Mouse (Mus musculus): ENCODE results near the gene Ablim2. TPM values are rescaled to one million over a fixed set of nuclear protein-coding genes. Genes with fewer than 3 reads are reported as not detected.

Ablim2 gene
- polyA plus RNA-seq, 1 experiment from 2014 or later: 2.0 TPM

DNA sequence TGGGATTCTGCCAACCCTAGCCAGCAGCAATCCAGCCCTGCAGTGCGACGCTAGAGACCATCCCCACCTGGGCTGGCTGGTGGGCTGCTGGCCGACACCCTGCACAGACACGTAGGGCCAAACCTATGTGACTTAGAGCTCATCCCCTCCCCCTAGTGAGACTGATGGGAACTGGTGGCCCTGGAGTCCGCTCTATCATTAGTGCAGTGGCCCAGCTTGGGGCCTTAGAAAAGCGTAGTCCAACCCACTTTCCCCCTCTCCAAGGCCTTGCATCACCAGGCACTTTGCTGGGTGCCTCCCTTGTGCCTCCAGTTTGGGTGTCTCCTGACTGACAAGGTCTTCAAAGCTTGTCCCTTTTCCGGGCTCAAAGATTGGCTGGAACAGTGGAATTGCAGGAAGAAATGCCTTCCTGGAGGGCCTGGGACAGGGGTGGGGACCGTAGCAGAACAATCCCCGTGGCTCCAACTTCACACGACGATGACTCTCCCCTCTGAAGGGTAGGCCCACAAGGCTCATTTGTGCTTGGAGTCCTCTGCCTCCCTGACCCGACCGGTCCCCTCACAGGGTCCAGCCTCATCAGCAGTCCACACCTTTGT, 16.4 kb upstream of the Ablim2 start:
- H3K27ac ChIP-seq (ENCODE audit: low read depth, low read length): no peak overlapping the region
- H3K9ac ChIP-seq (ENCODE audit: low read depth, low read length): no peak overlapping the region
- WGBS: 47% methylated on average over 13 of the region's 13 CpGs
- no peaks in the 10 kb centered on the region for H3K36me3 ChIP-seq (ENCODE audit: control insufficient read depth, insufficient read depth)
- TF ChIP-seq CTCF (IDR thresholded peaks at IDR 0.05; ENCODE audit: low read depth): peak; percentile 35
- no peaks in the 10 kb centered on the region for H3K9me3 ChIP-seq (ENCODE audit: control insufficient read depth)
- H3K4me2 ChIP-seq (replicated peaks; ENCODE audit: low read depth): no peak overlapping the region
- no peak overlapping the region for H3K4me3 ChIP-seq (ENCODE audit: low read depth, low read length)
- no peak for ATAC-seq
- peaks cover 13% of the 10 kb centered on the region for H3K4me1 ChIP-seq (replicated peaks; ENCODE audit: control insufficient read depth, insufficient read depth, low read length)
- H3K27me3 ChIP-seq (replicated peaks; ENCODE audit: control insufficient read depth, insufficient read depth, low read length): no peaks in the 10 kb centered on the region

DNA sequence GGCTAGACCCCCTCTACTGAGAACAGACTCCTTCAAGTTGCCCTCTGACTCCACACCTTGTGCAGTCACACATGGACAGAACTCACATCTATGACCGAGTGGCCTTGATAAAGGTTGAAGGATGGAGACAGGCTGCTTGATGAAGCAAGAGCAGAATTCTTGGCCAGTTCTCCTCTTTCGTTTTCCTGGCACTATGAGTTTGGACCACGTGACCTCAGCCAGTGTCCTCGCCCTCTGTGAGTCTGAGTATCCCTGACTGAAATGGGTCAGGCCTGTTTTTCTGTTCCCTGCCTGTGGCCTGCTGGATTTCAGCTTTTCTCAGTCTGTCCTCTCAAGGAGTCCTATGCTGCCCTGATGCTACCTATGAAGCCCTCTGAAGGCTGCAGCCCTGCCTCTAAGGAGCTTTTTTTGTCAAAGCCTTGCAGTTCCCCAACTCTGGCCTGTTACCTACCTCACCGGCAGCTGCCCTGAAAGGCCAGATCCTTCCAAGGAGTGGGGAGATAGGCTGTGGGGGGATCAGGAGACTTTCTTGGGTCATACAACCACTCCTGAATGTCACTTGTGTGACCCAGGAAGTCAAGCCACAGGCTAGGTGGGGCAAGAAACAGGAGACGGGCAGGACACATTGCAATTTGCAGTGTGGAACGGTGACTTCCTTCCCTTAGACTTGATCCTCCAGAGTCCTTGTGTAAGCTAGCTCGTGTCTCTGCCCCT, 14.3 kb upstream of the Ablim2 start:
- no peak overlapping the region for H3K9ac ChIP-seq (ENCODE audit: low read depth, low read length)
- no peak for TF ChIP-seq CTCF (IDR thresholded peaks at IDR 0.05; ENCODE audit: low read depth)
- no peak overlapping the region for H3K4me3 ChIP-seq (ENCODE audit: low read depth, low read length)
- no peak overlapping the region for H3K27ac ChIP-seq (ENCODE audit: low read depth, low read length)
- H3K36me3 ChIP-seq (ENCODE audit: control insufficient read depth, insufficient read depth): no peaks in the 10 kb centered on the region
- H3K27me3 ChIP-seq (replicated peaks; ENCODE audit: control insufficient read depth, insufficient read depth, low read length): no peaks in the 10 kb centered on the region
- H3K4me1 ChIP-seq (replicated peaks; ENCODE audit: control insufficient read depth, insufficient read depth, low read length): peaks cover 13% of the 10 kb centered on the region
- no peak for ATAC-seq
- H3K9me3 ChIP-seq (ENCODE audit: control insufficient read depth): no peaks in the 10 kb centered on the region
- H3K4me2 ChIP-seq (replicated peaks; ENCODE audit: low read depth): no peak overlapping the region
- 58% methylated on average over 8 of the region's 8 CpGs for WGBS

DNA sequence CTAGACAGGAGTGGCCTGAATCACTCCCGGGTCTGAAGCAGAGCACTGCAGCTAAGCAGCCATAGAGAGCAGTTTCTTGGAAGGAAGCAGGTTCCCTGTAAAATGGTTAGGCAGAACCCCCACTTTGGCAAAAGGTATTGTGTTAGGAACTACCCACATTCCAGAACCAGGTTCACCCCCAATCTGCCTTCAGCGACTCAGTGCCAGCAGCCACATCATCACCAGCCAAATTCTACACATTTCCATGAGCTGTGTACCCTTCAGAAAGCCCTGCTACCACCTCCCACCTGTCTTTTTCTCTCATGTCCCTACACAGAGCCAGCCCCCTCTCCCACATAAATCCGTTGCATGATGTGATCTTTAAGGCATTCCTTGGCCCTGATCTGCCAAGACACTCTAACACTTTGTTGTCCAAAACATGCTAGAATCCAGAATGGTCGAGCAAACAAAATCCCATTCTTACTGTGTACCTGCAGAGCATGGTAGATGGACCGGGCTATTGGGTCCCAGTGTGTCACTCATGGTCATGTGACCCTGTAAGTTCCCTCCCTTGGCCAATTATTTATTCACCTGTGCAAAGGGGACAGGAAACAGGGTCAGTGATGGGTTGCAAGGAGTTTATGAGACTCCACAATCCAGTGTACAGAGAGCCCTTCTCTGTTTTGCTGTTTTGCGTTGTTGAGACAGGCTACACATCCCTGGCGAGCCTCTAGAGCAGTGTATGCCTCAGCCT, 13.5 kb upstream of the Ablim2 start:
- no peak for ATAC-seq

DNA sequence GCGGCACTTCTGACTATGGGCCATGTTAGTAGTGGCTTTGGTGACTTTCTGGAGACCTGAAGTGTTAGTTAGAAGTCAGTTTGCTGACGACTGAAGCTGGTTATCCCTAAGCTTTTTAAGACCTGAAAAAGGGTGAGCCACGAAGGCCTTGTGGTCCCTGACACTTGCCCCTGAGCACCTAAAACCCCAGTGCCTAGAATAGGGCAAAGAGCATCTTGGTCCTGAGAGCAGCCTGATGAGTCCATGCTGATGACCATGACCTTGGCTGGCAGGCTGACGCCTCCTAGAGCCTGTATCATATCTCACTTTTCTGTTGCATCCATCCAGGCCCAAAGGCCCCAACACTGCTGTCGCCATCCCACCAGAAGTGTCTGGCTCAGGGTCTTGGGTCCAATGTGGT, 12.3 kb upstream of the Ablim2 start:
- H3K9me3 ChIP-seq (ENCODE audit: control insufficient read depth): no peaks in the 10 kb centered on the region
- no peaks in the 10 kb centered on the region for H3K27me3 ChIP-seq (replicated peaks; ENCODE audit: control insufficient read depth, insufficient read depth, low read length)
- H3K4me1 ChIP-seq (replicated peaks; ENCODE audit: control insufficient read depth, insufficient read depth, low read length): peaks cover 13% of the 10 kb centered on the region
- TF ChIP-seq CTCF (IDR thresholded peaks at IDR 0.05; ENCODE audit: low read depth): no peak
- ATAC-seq: no peak
- no peak overlapping the region for H3K27ac ChIP-seq (ENCODE audit: low read depth, low read length)
- H3K9ac ChIP-seq (ENCODE audit: low read depth, low read length): no peak overlapping the region
- no peak overlapping the region for H3K4me2 ChIP-seq (replicated peaks; ENCODE audit: low read depth)
- no peak overlapping the region for H3K4me3 ChIP-seq (ENCODE audit: low read depth, low read length)
- 88% methylated on average over 5 of the region's 5 CpGs for WGBS
- no peaks in the 10 kb centered on the region for H3K36me3 ChIP-seq (ENCODE audit: control insufficient read depth, insufficient read depth)

More for the DNA sequence above, 13.5 kb upstream of the Ablim2 start:
- peaks cover 13% of the 10 kb centered on the region for H3K4me1 ChIP-seq (replicated peaks; ENCODE audit: control insufficient read depth, insufficient read depth, low read length)
- H3K4me3 ChIP-seq (ENCODE audit: low read depth, low read length): no peak overlapping the region
- 74% methylated on average over 7 of the region's 7 CpGs for WGBS
- H3K27me3 ChIP-seq (replicated peaks; ENCODE audit: control insufficient read depth, insufficient read depth, low read length): no peaks in the 10 kb centered on the region
- H3K4me2 ChIP-seq (replicated peaks; ENCODE audit: low read depth): no peak overlapping the region
- H3K9me3 ChIP-seq (ENCODE audit: control insufficient read depth): no peaks in the 10 kb centered on the region
- TF ChIP-seq CTCF (IDR thresholded peaks at IDR 0.05; ENCODE audit: low read depth): no peak
- H3K36me3 ChIP-seq (ENCODE audit: control insufficient read depth, insufficient read depth): no peaks in the 10 kb centered on the region
- no peak overlapping the region for H3K27ac ChIP-seq (ENCODE audit: low read depth, low read length)
- no peak overlapping the region for H3K9ac ChIP-seq (ENCODE audit: low read depth, low read length)

DNA sequence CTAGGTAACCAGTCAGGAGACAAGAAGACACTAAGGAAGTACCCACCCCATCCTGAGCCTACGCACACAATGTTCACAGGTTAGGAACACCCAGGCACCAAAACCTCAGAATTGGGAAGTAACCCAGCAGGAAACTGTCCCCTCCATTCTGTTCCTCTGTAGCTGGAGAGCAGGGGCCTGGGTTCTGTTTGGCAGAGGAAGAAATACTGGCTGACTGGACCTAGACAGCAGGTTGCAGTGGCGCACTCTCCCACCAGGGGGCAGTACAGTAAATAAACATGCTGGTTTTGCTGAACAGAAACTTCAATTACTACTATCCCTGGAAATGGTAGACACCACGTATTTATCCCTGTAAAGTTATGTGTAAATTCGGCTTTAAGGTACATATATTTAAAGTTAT, 10.8 kb upstream of the Ablim2 start:
- Histone ChIP-seq H3K4me3 (ENCODE audit: low read depth, low read length) (no peak overlapping the region), H3K27me3 (replicated peaks; ENCODE audit: control insufficient read depth, insufficient read depth, low read length) (no peaks in the 10 kb centered on the region), H3K4me2 (replicated peaks; ENCODE audit: low read depth) (no peak overlapping the region), H3K9ac (ENCODE audit: low read depth, low read length) (no peak overlapping the region), H3K36me3 (ENCODE audit: control insufficient read depth, insufficient read depth) (no peaks in the 10 kb centered on the region), H3K27ac (ENCODE audit: low read depth, low read length) (no peak overlapping the region), H3K9me3 (ENCODE audit: control insufficient read depth) (no peaks in the 10 kb centered on the region), H3K4me1 (replicated peaks; ENCODE audit: control insufficient read depth, insufficient read depth, low read length) (peaks cover under 1% of the 10 kb centered on the region)
- ATAC-seq: no peak
- 25% methylated on average over 4 of the region's 4 CpGs for WGBS
- TF ChIP-seq CTCF (IDR thresholded peaks at IDR 0.05; ENCODE audit: low read depth): peak; percentile 87

DNA sequence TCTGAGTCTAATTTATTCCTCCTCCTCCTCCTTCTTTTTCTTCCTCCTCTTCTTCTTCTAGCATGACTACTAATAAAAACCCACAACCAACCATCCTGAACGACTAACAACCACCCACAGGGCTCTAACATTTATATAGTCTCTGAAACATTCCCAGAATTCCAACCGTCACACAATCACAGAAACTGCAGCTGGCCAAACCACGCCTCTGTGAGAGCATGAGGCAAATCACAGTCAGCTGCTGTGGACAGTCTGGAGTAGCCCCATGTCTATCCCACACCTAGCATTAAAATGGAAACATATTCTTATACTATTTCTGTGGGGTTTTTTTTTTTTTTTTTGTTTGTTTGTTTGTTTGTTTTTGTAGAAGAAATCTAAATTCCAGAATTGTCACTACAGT, 8.3 kb upstream of the Ablim2 start:
- no peaks in the 10 kb centered on the region for H3K9me3 ChIP-seq (ENCODE audit: control insufficient read depth)
- no peak for ATAC-seq
- no peaks in the 10 kb centered on the region for H3K27me3 ChIP-seq (replicated peaks; ENCODE audit: control insufficient read depth, insufficient read depth, low read length)
- no peak for TF ChIP-seq CTCF (IDR thresholded peaks at IDR 0.05; ENCODE audit: low read depth)
- no peaks in the 10 kb centered on the region; the same call in 1 of the 2 replicates for H3K4me1 ChIP-seq (replicated peaks; ENCODE audit: control insufficient read depth, insufficient read depth, low read length)
- 53% methylated on average over 3 of the region's 3 CpGs for WGBS
- no peak overlapping the region for H3K9ac ChIP-seq (ENCODE audit: low read depth, low read length)
- H3K4me2 ChIP-seq (replicated peaks; ENCODE audit: low read depth): no peak overlapping the region
- no peak overlapping the region for H3K4me3 ChIP-seq (ENCODE audit: low read depth, low read length)
- H3K27ac ChIP-seq (ENCODE audit: low read depth, low read length): no peak overlapping the region
- H3K36me3 ChIP-seq (ENCODE audit: control insufficient read depth, insufficient read depth): no peaks in the 10 kb centered on the region

Measured in intestine, postnatal 0 days (tissue).